Comparison of ENCODE assay signal across 25 mouse cellular contexts in the genomic region with DNA sequence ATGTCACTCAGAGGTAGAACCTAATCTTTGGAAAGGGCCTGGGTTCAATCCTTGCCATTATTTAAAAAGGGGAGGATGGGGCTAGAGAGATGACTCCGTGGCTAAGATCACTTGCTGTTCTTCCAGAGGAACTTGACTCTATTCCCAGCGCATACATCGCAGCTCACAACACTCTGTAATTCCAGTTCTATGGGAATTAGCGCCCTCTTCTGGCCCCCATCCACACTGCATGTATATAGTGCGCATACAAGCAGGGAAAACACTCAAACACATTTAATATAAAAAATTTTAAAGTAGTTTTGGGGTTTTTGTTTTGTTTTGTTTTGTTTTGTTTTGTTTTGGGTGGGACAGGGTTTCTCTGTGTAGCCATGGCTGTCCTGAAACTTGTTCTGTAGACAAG. TPM values are rescaled to one million over a fixed set of nuclear protein-coding genes. Genes with fewer than 3 reads are reported as not detected.
DNase-seq lines count a peak whose midpoint lies in the region; ATAC-seq and TF ChIP-seq lines count a peak whose summit lies in the region.
"Had no signal": no experiment of that assay in that cellular context is flagged by ENCODE, and none has a peak within 500 bp of the region (broad histone marks: within the 10 kb centered on the region; RNA-seq: fewer than 3 reads in every experiment).

No protein-coding gene starts in this region.

- DNase-seq in heart, adult 2 months: no peak
- DNase-seq in heart, postnatal 4 days: no peak
- no peak for DNase-seq in liver, embryonic 14.5 days (ENCODE audit: low read depth in 3 of 3, low spot score in 3 of 3)
- DNase-seq in liver (no peak), ZHBTc4 (ENCODE audit: low read depth, low spot score) (peak; percentile 70)
- no peak for DNase-seq in urinary bladder, adult 2 months (ENCODE audit: low spot score)
- no peak for DNase-seq in kidney, postnatal 14 days
- DNase-seq: adrenal gland, adult 2 months; cerebellum, adult 18-20 months; cerebellum, postnatal 14 days; gastrocnemius, postnatal 25 days; heart, adult 18-20 months; heart, postnatal 14 days; kidney, postnatal 10 days; right cerebral cortex, postnatal 14 days; spleen, adult 18-20 months had no signal

- no peak for TF ChIP-seq POLR2A in heart, adult 2 months (IDR thresholded peaks at IDR 0.05; ENCODE audit: insufficient read depth, low read depth, low read length)

- no peak for ATAC-seq in liver, embryonic 14.5 days (ENCODE audit: insufficient read depth)
- ATAC-seq: CD4-positive, CD25-positive, alpha-beta regulatory T cell, adult 4 months; forebrain, embryonic 16.5 days; inflammation-experienced regulatory T-cells, adult 6 months; midbrain, embryonic 13.5 days had no signal

- H3K36me3 ChIP-seq in heart, adult 2 months (ENCODE audit: control insufficient read depth, insufficient read depth, low read length): no peaks in the 10 kb centered on the region
- no peaks in the 10 kb centered on the region for H3K36me3 ChIP-seq in liver, embryonic 14.5 days (replicated peaks; ENCODE audit: control insufficient read depth, insufficient read depth, low read depth)
- H3K36me3 ChIP-seq in E14TG2a.4 (ENCODE audit: insufficient read depth, low read length): no peaks in the 10 kb centered on the region
- H3K36me3 ChIP-seq: forebrain, embryonic 10.5 days; heart, embryonic 13.5 days; hindbrain, embryonic 13.5 days; midbrain, embryonic 13.5 days had no signal

- TF ChIP-seq CTCF in heart, adult 2 months (IDR thresholded peaks at IDR 0.05): peak; percentile 28
- peak; percentile 61 for TF ChIP-seq CTCF in liver, embryonic 14.5 days (IDR thresholded peaks at IDR 0.05; ENCODE audit: low read depth)
- TF ChIP-seq CTCF in E14TG2a.4 (conservative IDR thresholded peaks at IDR 0.05; ENCODE audit: low read length): peak; percentile 84

- no peak for TF ChIP-seq EP300 in heart, adult 2 months (IDR thresholded peaks at IDR 0.05; ENCODE audit: insufficient read depth, low read depth, low read length)
- TF ChIP-seq EP300 in liver, embryonic 14.5 days (IDR thresholded peaks at IDR 0.05; ENCODE audit: low read depth): no peak

- no peak overlapping the region for H3K27ac ChIP-seq in heart, adult 2 months
- H3K27ac ChIP-seq in liver, embryonic 14.5 days: no peak overlapping the region
- H3K27ac ChIP-seq: forebrain, embryonic 10.5 days; heart, embryonic 13.5 days; hindbrain, embryonic 13.5 days; midbrain, embryonic 13.5 days had no signal

- peaks cover 1% of the 10 kb centered on the region; the same call in 1 of the 2 replicates for H3K4me1 ChIP-seq in heart, adult 2 months (ENCODE audit: control insufficient read depth, insufficient read depth, low read length)
- H3K4me1 ChIP-seq in liver, embryonic 14.5 days (replicated peaks; ENCODE audit: control insufficient read depth in 2 of 2, insufficient read depth in 2 of 2, low read length in 1 of 2): peaks cover 0 to 3% of the 10 kb centered on the region in 2 experiments; a peak in 1 of 4 replicates
- H3K4me1 ChIP-seq in E14TG2a.4 (replicated peaks; ENCODE audit: low read depth, low read length): peaks cover 33% of the 10 kb centered on the region

- no peaks in the 10 kb centered on the region for H3K27me3 ChIP-seq in heart, adult 2 months (ENCODE audit: control insufficient read depth, insufficient read depth, low read length)
- peaks cover 10% of the 10 kb centered on the region for H3K27me3 ChIP-seq in liver, embryonic 14.5 days (ENCODE audit: control insufficient read depth, insufficient read depth, low read length)
- H3K27me3 ChIP-seq in E14TG2a.4 (ENCODE audit: insufficient read depth, low read length): peaks cover 18% of the 10 kb centered on the region
- H3K27me3 ChIP-seq: hindbrain, embryonic 13.5 days; midbrain, embryonic 13.5 days had no signal

- no peak overlapping the region for H3K9ac ChIP-seq in heart, adult 2 months (ENCODE audit: low read depth, low read length)
- H3K9ac ChIP-seq in liver, embryonic 14.5 days (replicated peaks): no peak overlapping the region
- H3K9ac ChIP-seq: heart, embryonic 13.5 days; hindbrain, embryonic 13.5 days; midbrain, embryonic 13.5 days had no signal

- no peaks in the 10 kb centered on the region for H3K9me3 ChIP-seq in liver, embryonic 14.5 days (ENCODE audit: control insufficient read depth, low read length)
- 0 out of 2 replicates have a peak, but pooled peaks cover 4% of the 10 kb centered on the region for H3K9me3 ChIP-seq in E14TG2a.4 (ENCODE audit: low read length)
- H3K9me3 ChIP-seq: forebrain, embryonic 10.5 days; heart, embryonic 13.5 days; hindbrain, embryonic 13.5 days; midbrain, embryonic 13.5 days had no signal

- H3K4me3 ChIP-seq in heart, adult 2 months: no peak overlapping the region
- no peak overlapping the region for H3K4me3 ChIP-seq in liver, embryonic 14.5 days (ENCODE audit: insufficient read depth in 1 of 2, low read depth in 2 of 2, low read length in 2 of 2)
- no peak overlapping the region for H3K4me3 ChIP-seq in E14TG2a.4 (replicated peaks; ENCODE audit: low read length)
- H3K4me3 ChIP-seq: forebrain, embryonic 10.5 days; heart, embryonic 13.5 days; hindbrain, embryonic 13.5 days; midbrain, embryonic 13.5 days had no signal

- WGBS in heart, adult 2 months: 56% methylated on average over 5 of the region's 5 CpGs
- WGBS in liver, embryonic 14.5 days (ENCODE audit: insufficient replicate concordance): 52% methylated on average over 5 of the region's 5 CpGs

- H3K79me2 ChIP-seq in heart, adult 2 months (replicated peaks; ENCODE audit: control insufficient read depth, insufficient read depth, low read length): no peaks in the 10 kb centered on the region

- H3K4me2 ChIP-seq in liver, embryonic 14.5 days (ENCODE audit: low read depth): no peak overlapping the region
- H3K4me2 ChIP-seq: heart, embryonic 13.5 days; hindbrain, embryonic 13.5 days; midbrain, embryonic 13.5 days had no signal

- intact Hi-C loops in heart, adult 2 months (cut with DNase I): no loop called here

RNA-seq across cellular contexts. Expression of gene BC030867, which starts 6.8 kb away (rescaled TPM):
- total RNA-seq in heart, adult 2 months (2021): under 1 TPM; 0.26 to 0.32 TPM
- polyA plus RNA-seq in heart, adult 2 months (2012; rRNA removed): 0.45 and 0.56 TPM in 2 replicates
- 1 to 10 TPM; 5.3 TPM for total RNA-seq in heart, postnatal 4 days (2021)
- polyA plus RNA-seq in liver, embryonic 14.5 days (2012; rRNA removed): 10.9 and 11.3 TPM in 2 replicates
- polyA plus RNA-seq in liver, embryonic 14.5 days (2014; fragmentation: Nextera tagmentation; extraction: Ambion mirVana): 10.8 and 13.2 TPM in 2 replicates
- polyA plus RNA-seq in urinary bladder, adult 2 months (2012; rRNA removed): 0.41 TPM in 2 replicates
- total RNA-seq: gastrocnemius, postnatal 25 days had no signal

RNA-seq across cellular contexts. Expression of gene Hdac5, which starts 11.9 kb away (rescaled TPM):
- total RNA-seq in heart, adult 2 months (2021): 100 to 1,000 TPM; 113 to 137 TPM
- polyA plus RNA-seq in heart, adult 2 months (2012; rRNA removed): 92.6 and 98.5 TPM in 2 replicates
- 10 to 100 TPM; 90.7 to 91.4 TPM for total RNA-seq in heart, postnatal 4 days (2021)
- 8.8 and 10.0 TPM in 2 replicates for polyA plus RNA-seq in liver, embryonic 14.5 days (2012; rRNA removed)
- 6.4 and 7.3 TPM in 2 replicates for polyA plus RNA-seq in liver, embryonic 14.5 days (2014; fragmentation: Nextera tagmentation; extraction: Ambion mirVana)
- polyA plus RNA-seq in urinary bladder, adult 2 months (2012; rRNA removed): 58.1 and 75.4 TPM in 2 replicates

RNA-seq across cellular contexts. Expression of gene Asb16, which starts 26.7 kb away (rescaled TPM):
- total RNA-seq in heart, adult 2 months (2021): 1 to 10 TPM in 1 of 2 experiments, under 1 TPM in 1; 0.89 to 1.1 TPM
- 0.70 and 0.74 TPM in 2 replicates for polyA plus RNA-seq in heart, adult 2 months (2012; rRNA removed)
- total RNA-seq in heart, postnatal 4 days (2021): under 1 TPM; 0.33 to 0.41 TPM
- 0.39 and 0.44 TPM in 2 replicates for polyA plus RNA-seq in liver, embryonic 14.5 days (2012; rRNA removed)
- 0.05 and 0.08 TPM in 2 replicates for polyA plus RNA-seq in liver, embryonic 14.5 days (2014; fragmentation: Nextera tagmentation; extraction: Ambion mirVana)
- polyA plus RNA-seq in urinary bladder, adult 2 months (2012; rRNA removed): 0.63 and 0.65 TPM in 2 replicates
- polyA plus RNA-seq: CD4-positive, CD25-positive, alpha-beta regulatory T cell, adult 4 months; forebrain, embryonic 16.5 days; hindbrain, embryonic 13.5 days; inflammation-experienced regulatory T-cells, adult 6 months; midbrain, embryonic 13.5 days; neural tube, embryonic 11.5 days had no signal

RNA-seq across cellular contexts. Expression of gene Tmub2, which starts 42.9 kb away (rescaled TPM):
- 10 to 100 TPM; 22.9 to 26.2 TPM for total RNA-seq in heart, adult 2 months (2021)
- 32.8 and 43.2 TPM in 2 replicates for polyA plus RNA-seq in heart, adult 2 months (2012; rRNA removed)
- 10 to 100 TPM; 26.6 to 27.7 TPM for total RNA-seq in heart, postnatal 4 days (2021)
- polyA plus RNA-seq in liver, embryonic 14.5 days (2012; rRNA removed): 19.1 and 19.8 TPM in 2 replicates
- 19.3 and 24.7 TPM in 2 replicates for polyA plus RNA-seq in liver, embryonic 14.5 days (2014; fragmentation: Nextera tagmentation; extraction: Ambion mirVana)
- polyA plus RNA-seq in urinary bladder, adult 2 months (2012; rRNA removed): 50.8 and 57.6 TPM in 2 replicates

RNA-seq across cellular contexts. Expression of gene G6pc3, which starts 52.5 kb away (rescaled TPM):
- total RNA-seq in heart, adult 2 months (2021): 10 to 100 TPM; 44.8 to 50.6 TPM
- polyA plus RNA-seq in heart, adult 2 months (2012; rRNA removed): 89.9 and 95.3 TPM in 2 replicates
- total RNA-seq in heart, postnatal 4 days (2021): 10 to 100 TPM; 29.9 to 32.6 TPM
- 12.6 and 14.8 TPM in 2 replicates for polyA plus RNA-seq in liver, embryonic 14.5 days (2012; rRNA removed)
- 7.3 and 10.1 TPM in 2 replicates for polyA plus RNA-seq in liver, embryonic 14.5 days (2014; fragmentation: Nextera tagmentation; extraction: Ambion mirVana)
- 73.3 and 80.1 TPM in 2 replicates for polyA plus RNA-seq in urinary bladder, adult 2 months (2012; rRNA removed)

Comparison
In these comparisons a context has a peak if more than half of its experiments do, and no peak if none do; other contexts are left out.
1. CTCF ChIP-seq: peak in every context shown above with its lines; median percentile 84 in E14TG2a.4; 61 in liver, embryonic 14.5 days; 28 in heart, adult 2 months.